Mouse (Mus musculus): ENCODE measurements around the gene Clcn1. TPM values are rescaled to one million over a fixed set of nuclear protein-coding genes. Genes with fewer than 3 reads are reported as not detected.

The Clcn1 gene
- polyA plus RNA-seq, 1 experiment from 2014 or later, result 0.24 TPM

GRCm38 (mm10) chr6:42360231-42360840, 73.9 kb downstream of the Clcn1 start:
- Histone ChIP-seq H3K27me3 (no peaks in the 10 kb centered on the region), H3K9me3 (replicated peaks) (no peaks in the 10 kb centered on the region), H3K36me3 (peaks cover 60% of the 10 kb centered on the region), H3K4me3 (replicated peaks) (no peak overlapping the region), H3K27ac (replicated peaks) (no peak overlapping the region), H3K4me1 (no peaks in the 10 kb centered on the region), H3K9ac (no peak overlapping the region), H3K4me2 (replicated peaks) (no peak overlapping the region)
- WGBS, result 75% methylated on average over 6 of the region's 6 CpGs
- ATAC-seq (ENCODE audit: insufficient number of reproducible peaks, low FRiP score, low TSS enrichment, low read depth), result no peak

GRCm38 (mm10) chr6:42361041-42361895, 74.8 kb downstream of the Clcn1 start:
- Histone ChIP-seq H3K27ac (replicated peaks) (no peak overlapping the region), H3K9ac (no peak overlapping the region), H3K4me2 (replicated peaks) (no peak overlapping the region), H3K27me3 (no peaks in the 10 kb centered on the region), H3K9me3 (replicated peaks) (no peaks in the 10 kb centered on the region), H3K4me3 (replicated peaks) (no peak overlapping the region), H3K36me3 (peaks cover 51% of the 10 kb centered on the region), H3K4me1 (no peaks in the 10 kb centered on the region)
- no peak for ATAC-seq (ENCODE audit: insufficient number of reproducible peaks, low FRiP score, low TSS enrichment, low read depth)
- WGBS, result 89% methylated on average over 13 of the region's 13 CpGs

GRCm38 (mm10) chr6:42362074-42362473, 75.6 kb downstream of the Clcn1 start:
- Histone ChIP-seq H3K9ac (no peak overlapping the region), H3K4me3 (replicated peaks) (no peak overlapping the region), H3K27me3 (no peaks in the 10 kb centered on the region), H3K9me3 (replicated peaks) (no peaks in the 10 kb centered on the region), H3K36me3 (peaks cover 43% of the 10 kb centered on the region), H3K4me1 (no peaks in the 10 kb centered on the region), H3K4me2 (replicated peaks) (no peak overlapping the region), H3K27ac (replicated peaks) (no peak overlapping the region)
- no peak for ATAC-seq (ENCODE audit: insufficient number of reproducible peaks, low FRiP score, low TSS enrichment, low read depth)
- WGBS, result 56% methylated on average over 1 of the region's 1 CpGs

GRCm38 (mm10) chr6:42362497-42362896, 76.0 kb downstream of the Clcn1 start:
- ATAC-seq (ENCODE audit: insufficient number of reproducible peaks, low FRiP score, low TSS enrichment, low read depth), result no peak
- peaks cover 40% of the 10 kb centered on the region for H3K36me3 ChIP-seq
- H3K27me3 ChIP-seq, result no peaks in the 10 kb centered on the region
- H3K27ac ChIP-seq (replicated peaks), result no peak overlapping the region
- H3K9me3 ChIP-seq (replicated peaks), result no peaks in the 10 kb centered on the region
- H3K4me2 ChIP-seq (replicated peaks), result no peak overlapping the region
- H3K9ac ChIP-seq, result no peak overlapping the region
- no peak overlapping the region for H3K4me3 ChIP-seq (replicated peaks)
- WGBS, result 83% methylated on average over 1 of the region's 1 CpGs
- H3K4me1 ChIP-seq, result no peaks in the 10 kb centered on the region

GRCm38 (mm10) chr6:42362974-42363373, 76.5 kb downstream of the Clcn1 start:
- ATAC-seq (ENCODE audit: insufficient number of reproducible peaks, low FRiP score, low TSS enrichment, low read depth), result no peak
- no peak overlapping the region for H3K9ac ChIP-seq
- H3K36me3 ChIP-seq, result peaks cover 35% of the 10 kb centered on the region
- H3K27me3 ChIP-seq, result no peaks in the 10 kb centered on the region
- no peaks in the 10 kb centered on the region for H3K4me1 ChIP-seq
- H3K4me2 ChIP-seq (replicated peaks), result no peak overlapping the region
- no peaks in the 10 kb centered on the region for H3K9me3 ChIP-seq (replicated peaks)
- no peak overlapping the region for H3K4me3 ChIP-seq (replicated peaks)
- 60% methylated on average over 3 of the region's 3 CpGs for WGBS
- no peak overlapping the region for H3K27ac ChIP-seq (replicated peaks)

GRCm38 (mm10) chr6:42364066-42364465, 77.6 kb downstream of the Clcn1 start:
- no peak for ATAC-seq (ENCODE audit: insufficient number of reproducible peaks, low FRiP score, low TSS enrichment, low read depth)

GRCm38 (mm10) chr6:42364607-42365006, 78.1 kb downstream of the Clcn1 start:
- Histone ChIP-seq H3K4me2 (replicated peaks) (no peak overlapping the region), H3K9ac (no peak overlapping the region), H3K4me3 (replicated peaks) (no peak overlapping the region), H3K27me3 (no peaks in the 10 kb centered on the region), H3K4me1 (no peaks in the 10 kb centered on the region), H3K27ac (replicated peaks) (no peak overlapping the region), H3K36me3 (peaks cover 18% of the 10 kb centered on the region; the same call in 1 of the 2 replicates), H3K9me3 (replicated peaks) (no peaks in the 10 kb centered on the region)
- WGBS, result 89% methylated on average over 15 of the region's 15 CpGs
- ATAC-seq (ENCODE audit: insufficient number of reproducible peaks, low FRiP score, low TSS enrichment, low read depth), result no peak

More at GRCm38 (mm10) chr6:42364066-42364465, 77.6 kb downstream of the Clcn1 start:
- H3K4me2 ChIP-seq (replicated peaks), result no peak overlapping the region
- H3K9me3 ChIP-seq (replicated peaks), result no peaks in the 10 kb centered on the region
- no peak overlapping the region for H3K9ac ChIP-seq
- WGBS, result 89% methylated on average over 4 of the region's 4 CpGs
- no peak overlapping the region for H3K27ac ChIP-seq (replicated peaks)
- no peaks in the 10 kb centered on the region for H3K4me1 ChIP-seq
- H3K27me3 ChIP-seq, result no peaks in the 10 kb centered on the region
- no peak overlapping the region for H3K4me3 ChIP-seq (replicated peaks)
- H3K36me3 ChIP-seq, result peaks cover 24% of the 10 kb centered on the region

GRCm38 (mm10) chr6:42365215-42365614, 78.7 kb downstream of the Clcn1 start:
- Histone ChIP-seq H3K4me3 (replicated peaks) (no peak overlapping the region), H3K27ac (replicated peaks) (no peak overlapping the region), H3K9ac (no peak overlapping the region), H3K4me2 (replicated peaks) (no peak overlapping the region), H3K9me3 (replicated peaks) (no peaks in the 10 kb centered on the region), H3K27me3 (no peaks in the 10 kb centered on the region), H3K4me1 (no peaks in the 10 kb centered on the region), H3K36me3 (peaks cover 12% of the 10 kb centered on the region; the same call in 1 of the 2 replicates)
- no peak for ATAC-seq (ENCODE audit: insufficient number of reproducible peaks, low FRiP score, low TSS enrichment, low read depth)
- 87% methylated on average over 6 of the region's 6 CpGs for WGBS

Other genes with a start within 250 kb of the Clcn1 start
- gene Sva, start 248.3 kb upstream of the Clcn1 start, polyA plus RNA-seq (2015; fragmentation: Nextera tagmentation; extraction: Ambion mirVana), result not detected in 2 replicates
- gene Tas2r139, start 145.7 kb upstream of the Clcn1 start, polyA plus RNA-seq (2015; fragmentation: Nextera tagmentation; extraction: Ambion mirVana), result not detected in 2 replicates
- not detected in 2 replicates for gene Tas2r144, start 71.4 kb upstream of the Clcn1 start, polyA plus RNA-seq (2015; fragmentation: Nextera tagmentation; extraction: Ambion mirVana)
- gene Gstk1, start 40.8 kb upstream of the Clcn1 start, polyA plus RNA-seq (2015; fragmentation: Nextera tagmentation; extraction: Ambion mirVana), result 19.0 and 20.1 TPM in 2 replicates
- 1.5 and 2.1 TPM in 2 replicates for gene Tmem139, start 24.7 kb upstream of the Clcn1 start, polyA plus RNA-seq (2015; fragmentation: Nextera tagmentation; extraction: Ambion mirVana)
- gene Casp2, start 21.7 kb upstream of the Clcn1 start, polyA plus RNA-seq (2015; fragmentation: Nextera tagmentation; extraction: Ambion mirVana), result 45.8 and 46.5 TPM in 2 replicates
- 0.23 and 0.24 TPM in 2 replicates for gene Fam131b, start 38.0 kb downstream of the Clcn1 start, polyA plus RNA-seq (2015; fragmentation: Nextera tagmentation; extraction: Ambion mirVana)
- gene Zyx, start 62.9 kb downstream of the Clcn1 start, polyA plus RNA-seq (2015; fragmentation: Nextera tagmentation; extraction: Ambion mirVana), result 127 and 131 TPM in 2 replicates
- gene Epha1, start 86.6 kb downstream of the Clcn1 start, polyA plus RNA-seq (2015; fragmentation: Nextera tagmentation; extraction: Ambion mirVana), result 19.5 and 21.6 TPM in 2 replicates
- not detected in 2 replicates for gene Tas2r143, start 113.6 kb downstream of the Clcn1 start, polyA plus RNA-seq (2015; fragmentation: Nextera tagmentation; extraction: Ambion mirVana)
- not detected in 2 replicates for gene Tas2r135, start 118.7 kb downstream of the Clcn1 start, polyA plus RNA-seq (2015; fragmentation: Nextera tagmentation; extraction: Ambion mirVana)
- gene Tas2r126, start 147.8 kb downstream of the Clcn1 start, polyA plus RNA-seq (2015; fragmentation: Nextera tagmentation; extraction: Ambion mirVana), result not detected in 2 replicates
- not detected in 2 replicates for gene Olfr458, start 178.5 kb downstream of the Clcn1 start, polyA plus RNA-seq (2015; fragmentation: Nextera tagmentation; extraction: Ambion mirVana)
- gene Olfr457, start 189.7 kb downstream of the Clcn1 start, polyA plus RNA-seq (2015; fragmentation: Nextera tagmentation; extraction: Ambion mirVana), result 0.08 TPM in 1 of 2 replicates, not detected in the other
- 0.39 TPM in 1 of 2 replicates, not detected in the other for gene Olfr456, start 200.5 kb downstream of the Clcn1 start, polyA plus RNA-seq (2015; fragmentation: Nextera tagmentation; extraction: Ambion mirVana)